Mouse (Mus musculus) spleen, postnatal 4 days (tissue): ENCODE results near the gene Tnni3k.

Experiments
- DNase-seq, 2 experiments: peaks; one replicate each; pipeline ENCODE4 v3.0.0; 2022; ENCODE audit warnings: low spot score in 2 of 2

The Tnni3k gene

GRCm38 (mm10) chr3:154953088-154953487, 102.1 kb downstream of the Tnni3k start:
- no peak for DNase-seq

- DNase-seq, result no peak
Measured at GRCm38 (mm10) chr3:154949551-154949950, 105.7 kb downstream of the Tnni3k start.

- DNase-seq, result no peak
Measured at GRCm38 (mm10) chr3:154945688-154946161, 109.5 kb downstream of the Tnni3k start.

- no peak for DNase-seq
Measured at GRCm38 (mm10) chr3:154927757-154928156, 127.5 kb downstream of the Tnni3k start.

- DNase-seq, result no peak
Measured at GRCm38 (mm10) chr3:154924936-154925335, 130.3 kb downstream of the Tnni3k start.

GRCm38 (mm10) chr3:154915566-154915965, 139.6 kb downstream of the Tnni3k start:
- DNase-seq, result no peak

GRCm38 (mm10) chr3:154913641-154914040, 141.6 kb downstream of the Tnni3k start:
- DNase-seq, result no peak

GRCm38 (mm10) chr3:154896737-154897136, 158.5 kb downstream of the Tnni3k start:
- peak in 1 of 2 experiments; percentile 57 for DNase-seq

GRCm38 (mm10) chr3:154893225-154893624, 162.0 kb downstream of the Tnni3k start:
- peak in 1 of 2 experiments; percentile 34 for DNase-seq

- DNase-seq, result peak in 1 of 2 experiments; percentile 19
Measured at GRCm38 (mm10) chr3:154885452-154885851, 169.8 kb downstream of the Tnni3k start.

GRCm38 (mm10) chr3:154885048-154885447, 170.2 kb downstream of the Tnni3k start:
- DNase-seq, result peak in 1 of 2 experiments; percentile 10

- DNase-seq, result peak in 1 of 2 experiments; percentile 23
Measured at GRCm38 (mm10) chr3:154881428-154881986, 173.7 kb downstream of the Tnni3k start.

GRCm38 (mm10) chr3:154880536-154880939, 174.7 kb downstream of the Tnni3k start:
- peak in 1 of 2 experiments; percentile 34 for DNase-seq

- DNase-seq, result no peak
Measured at GRCm38 (mm10) chr3:154880108-154880507, 175.1 kb downstream of the Tnni3k start.

GRCm38 (mm10) chr3:154879515-154879914, 175.7 kb downstream of the Tnni3k start:
- no peak for DNase-seq

- DNase-seq, result peak in 1 of 2 experiments; percentile 21
Measured at GRCm38 (mm10) chr3:154879080-154879479, 176.1 kb downstream of the Tnni3k start.

GRCm38 (mm10) chr3:154868807-154869206, 186.4 kb downstream of the Tnni3k start:
- no peak for DNase-seq

GRCm38 (mm10) chr3:154861921-154862320, 193.3 kb downstream of the Tnni3k start:
- DNase-seq, result no peak

- no peak for DNase-seq
Measured at GRCm38 (mm10) chr3:154859721-154860120, 195.5 kb downstream of the Tnni3k start.

- no peak for DNase-seq
Measured at GRCm38 (mm10) chr3:154853257-154853656, 201.9 kb downstream of the Tnni3k start.

- DNase-seq, result no peak
Measured at GRCm38 (mm10) chr3:154852281-154852680, 202.9 kb downstream of the Tnni3k start.

GRCm38 (mm10) chr3:154842247-154842646, 213.0 kb downstream of the Tnni3k start:
- DNase-seq, result no peak

- no peak for DNase-seq
Measured at GRCm38 (mm10) chr3:154841076-154841475, 214.1 kb downstream of the Tnni3k start.

GRCm38 (mm10) chr3:154837861-154838260, 217.3 kb downstream of the Tnni3k start:
- DNase-seq, result no peak
